Mouse (Mus musculus) CD4-positive naive resting alpha-beta T cell, adult 57 days (primary cell): ENCODE results near the gene Plscr5. TPM values are rescaled to one million over a fixed set of nuclear protein-coding genes. Genes with fewer than 3 reads are reported as not detected.

ENCODE experiments used
- total RNA-seq: library from RNA; stranded (reverse); gene quantifications from one replicate; pipeline ENCODE4 v1.2.4, GENCODE M21; 2023

The Plscr5 gene
- not detected for total RNA-seq

GRCm38 (mm10) chr9:92192636-92193035, at the start of gene Plscr5:
Gene Plscr5, plus strand, starts transcription at chr9:92192936.

GRCm38 (mm10) chr9:92249447-92249852, 56.7 kb downstream of the Plscr5 start, which contains the start of gene Plscr1:
Gene Plscr1, plus strand, starts transcription at chr9:92249750.

Other genes starting within 250 kb of the Plscr5 start
- gene Plscr1, start 56.8 kb downstream of the Plscr5 start, total RNA-seq, result 1.5 TPM
- 0.53 TPM for gene Plscr2, start 82.7 kb downstream of the Plscr5 start, total RNA-seq
- gene 1700057G04Rik, start 116.4 kb downstream of the Plscr5 start, total RNA-seq, result not detected